Mouse (Mus musculus): ENCODE data around the gene Eif3b.
A peak's percentile ranks its signal among the peaks of the same experiment; 100 is the strongest.

Eif3b gene

GRCm38 (mm10) chr5:140418489-140419441 lies at the start of gene Eif3b:
Gene Eif3b, plus strand, starts transcription at chr5:140419328.
- DNase-seq (ENCODE audit: low read depth, low spot score), result peak; percentile 90

- DNase-seq (ENCODE audit: low read depth, low spot score), result no peak
These were observed 49.7 kb upstream of the Eif3b start for GRCm38 (mm10) chr5:140369466-140369865.

- no peak for DNase-seq (ENCODE audit: low read depth, low spot score)
These were observed 48.5 kb upstream of the Eif3b start for GRCm38 (mm10) chr5:140370446-140371254.

DNA sequence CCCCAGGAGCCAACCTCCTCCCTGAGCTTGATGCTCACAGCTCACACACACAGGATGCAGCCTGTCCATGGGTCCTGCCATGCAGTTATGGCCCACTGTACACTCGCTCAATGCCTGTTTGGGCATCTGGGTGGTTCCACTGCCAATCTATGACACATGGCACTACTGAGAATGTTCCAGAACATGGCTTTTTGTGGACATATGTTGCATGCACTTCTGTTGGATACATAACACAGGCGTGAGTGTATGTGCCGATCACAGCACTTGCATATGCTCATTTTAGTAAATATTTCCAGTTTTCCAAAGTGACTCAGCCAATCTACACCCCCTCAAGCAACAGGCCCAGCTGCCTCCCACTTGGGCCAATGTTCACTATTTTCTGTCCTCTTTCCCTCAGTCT lies 47.5 kb upstream of the Eif3b start:
- DNase-seq (ENCODE audit: low read depth, low spot score), result peak; percentile 64

DNA sequence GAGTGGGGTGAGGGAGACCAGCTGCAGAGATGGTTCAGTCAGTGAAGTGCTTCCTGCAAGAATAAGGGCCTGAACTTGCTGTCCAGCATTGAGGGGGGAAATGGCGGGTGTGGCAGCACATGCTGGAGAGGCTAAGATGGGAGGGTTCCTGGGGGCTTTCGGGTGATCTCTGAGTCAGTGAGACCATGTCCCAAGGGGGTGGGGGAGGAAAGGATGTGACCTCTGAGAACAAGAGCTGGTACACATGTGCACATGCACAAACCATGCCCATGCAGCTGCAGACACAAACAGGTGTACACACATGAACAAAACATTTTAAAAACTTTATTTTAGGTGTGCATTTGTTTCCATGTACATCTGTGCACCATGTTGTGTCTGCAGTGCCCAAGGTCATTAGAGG lies 45.4 kb upstream of the Eif3b start:
- DNase-seq (ENCODE audit: low read depth, low spot score), result no peak

GRCm38 (mm10) chr5:140374226-140374625 lies 44.9 kb upstream of the Eif3b start:
- no peak for DNase-seq (ENCODE audit: low read depth, low spot score)

DNA sequence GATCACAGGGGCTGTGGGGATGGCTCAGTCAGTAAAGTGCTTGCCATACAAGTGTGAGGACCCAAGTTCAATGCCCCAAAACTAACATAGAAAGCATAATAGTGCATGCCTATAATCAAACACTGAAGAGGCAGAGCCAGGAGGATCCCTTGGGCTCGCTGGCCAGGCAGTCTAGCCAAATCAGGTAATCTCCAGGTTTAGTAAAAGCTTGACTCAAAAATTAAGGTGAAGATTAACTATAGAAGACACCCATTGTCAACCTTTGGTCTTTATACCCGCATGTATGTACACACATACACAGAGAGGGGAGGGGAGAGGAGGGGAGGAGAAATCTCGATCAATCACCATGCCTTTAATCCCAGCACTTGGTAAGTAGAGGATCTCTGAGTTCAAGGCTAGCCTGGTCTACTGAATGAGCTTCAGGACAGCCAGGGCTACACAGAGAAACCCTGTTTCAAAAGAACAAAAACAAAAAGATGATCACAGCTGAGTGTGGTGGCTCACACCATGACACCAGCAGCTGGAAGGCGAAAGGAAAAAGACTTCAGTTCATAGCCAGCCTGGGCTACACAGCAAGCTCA lies 43.8 kb upstream of the Eif3b start:
- DNase-seq (ENCODE audit: low read depth, low spot score), result no peak

DNA sequence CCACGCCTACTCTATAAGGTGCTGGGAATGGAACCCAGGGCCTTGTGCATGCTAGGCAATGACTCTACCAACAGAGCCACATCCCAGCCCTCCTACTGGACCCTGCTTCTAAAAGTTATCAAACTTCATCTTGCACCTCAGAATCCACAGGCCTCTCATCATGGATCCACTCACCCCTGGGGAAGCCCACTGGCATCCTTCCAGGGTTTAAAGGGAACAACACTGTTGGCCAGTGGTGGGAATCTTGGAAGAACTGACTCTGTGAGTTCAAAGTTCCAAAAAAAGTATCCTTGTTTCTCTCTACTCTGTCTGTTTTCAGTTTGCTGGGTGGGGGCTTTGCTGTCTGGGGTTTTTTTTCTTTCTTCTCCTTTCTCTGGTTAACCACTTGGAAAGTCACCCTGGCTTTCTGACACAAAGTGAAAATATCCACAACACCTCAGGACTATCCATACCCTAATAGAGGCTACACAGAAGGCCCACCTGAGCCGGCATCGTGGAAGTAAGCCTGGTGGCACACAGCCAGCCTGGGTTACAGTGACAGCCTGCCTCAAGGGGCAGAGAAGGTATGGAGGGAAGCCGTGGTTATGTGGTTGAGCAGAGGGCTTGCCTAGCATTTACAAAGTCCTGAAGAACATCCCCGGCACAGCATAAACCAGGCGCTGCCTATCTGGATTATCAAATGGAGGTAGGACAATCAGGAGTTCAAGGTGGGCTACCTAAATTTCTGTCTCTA lies 40.8 kb upstream of the Eif3b start:
- DNase-seq (ENCODE audit: low read depth, low spot score), result no peak

- DNase-seq (ENCODE audit: low read depth, low spot score), result no peak
These were observed 39.8 kb upstream of the Eif3b start for GRCm38 (mm10) chr5:140379299-140379698.

- DNase-seq (ENCODE audit: low read depth, low spot score), result no peak
These were observed 38.0 kb upstream of the Eif3b start for GRCm38 (mm10) chr5:140381156-140381555.

DNA sequence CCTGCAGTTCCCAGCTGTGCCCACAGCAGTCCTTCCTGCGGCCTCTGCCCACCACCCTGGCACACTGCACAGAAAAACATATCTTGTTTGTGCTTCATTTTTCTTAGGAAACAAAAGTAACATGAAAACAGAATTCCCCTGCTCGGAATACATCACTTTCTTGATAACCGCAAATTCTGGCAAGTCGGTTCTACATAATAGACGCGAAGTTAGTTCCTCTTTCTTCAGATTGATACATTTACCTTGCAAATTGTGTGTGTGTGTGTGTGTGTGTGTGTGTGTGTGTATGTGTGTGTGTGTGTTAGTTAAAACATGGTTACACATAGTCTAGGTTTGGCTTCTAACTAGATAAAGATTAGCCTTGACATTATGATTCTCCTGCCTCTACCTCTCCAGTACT lies 36.4 kb upstream of the Eif3b start:
- DNase-seq (ENCODE audit: low read depth, low spot score), result no peak

DNA sequence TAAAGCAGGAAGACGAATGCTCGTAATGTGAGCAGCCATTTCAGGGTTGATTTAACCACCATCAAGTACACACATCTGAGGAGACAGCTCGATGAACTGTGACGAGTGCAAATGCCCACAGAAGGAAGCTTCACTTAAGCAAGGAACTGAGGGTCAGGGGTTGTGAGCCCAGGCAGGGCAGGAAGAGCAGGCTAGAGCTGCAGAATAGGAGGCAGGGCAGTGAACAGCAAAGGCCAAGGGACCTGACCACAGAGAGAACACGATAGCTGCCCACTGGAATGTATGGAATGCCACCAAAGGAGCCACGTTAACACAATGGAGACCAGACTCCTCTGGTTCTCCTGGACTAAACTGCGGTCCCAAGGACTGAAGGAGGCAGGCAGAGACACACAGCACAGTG lies 35.6 kb upstream of the Eif3b start:
- DNase-seq (ENCODE audit: low read depth, low spot score), result no peak

GRCm38 (mm10) chr5:140384462-140384861 lies 34.7 kb upstream of the Eif3b start:
- DNase-seq (ENCODE audit: low read depth, low spot score), result no peak

DNA sequence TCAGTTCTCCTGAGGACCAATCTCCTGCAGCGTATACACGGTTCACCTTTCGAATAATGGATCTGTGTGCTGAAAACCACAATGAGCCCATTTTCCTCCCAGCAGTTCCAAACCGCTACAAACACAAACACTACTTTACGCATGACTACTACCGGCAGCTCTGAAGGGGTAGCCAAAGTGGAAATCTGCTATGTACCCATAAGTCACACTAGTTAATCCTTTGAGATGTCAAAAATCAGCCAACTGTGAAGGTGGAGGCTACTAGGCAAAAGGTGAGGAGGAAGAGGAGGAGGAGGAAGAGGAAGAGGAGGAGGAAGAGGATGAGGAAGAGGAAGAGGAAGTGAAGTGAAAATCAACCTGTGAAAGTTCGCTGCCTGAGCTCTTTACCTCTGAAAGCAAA lies 31.9 kb upstream of the Eif3b start:
- DNase-seq (ENCODE audit: low read depth, low spot score), result no peak

GRCm38 (mm10) chr5:140387816-140388510 lies 31.2 kb upstream of the Eif3b start:
- DNase-seq (ENCODE audit: low read depth, low spot score), result no peak

GRCm38 (mm10) chr5:140388588-140389576 lies 30.2 kb upstream of the Eif3b start, which contains the start of gene Snx8:
Gene Snx8, minus strand, starts transcription at chr5:140389262.
- peak; percentile 56 for DNase-seq (ENCODE audit: low read depth, low spot score)

GRCm38 (mm10) chr5:140389647-140390046 lies 29.5 kb upstream of the Eif3b start:
- DNase-seq (ENCODE audit: low read depth, low spot score), result no peak

- no peak for DNase-seq (ENCODE audit: low read depth, low spot score)
These were observed 27.7 kb upstream of the Eif3b start for GRCm38 (mm10) chr5:140391435-140391834.

DNA sequence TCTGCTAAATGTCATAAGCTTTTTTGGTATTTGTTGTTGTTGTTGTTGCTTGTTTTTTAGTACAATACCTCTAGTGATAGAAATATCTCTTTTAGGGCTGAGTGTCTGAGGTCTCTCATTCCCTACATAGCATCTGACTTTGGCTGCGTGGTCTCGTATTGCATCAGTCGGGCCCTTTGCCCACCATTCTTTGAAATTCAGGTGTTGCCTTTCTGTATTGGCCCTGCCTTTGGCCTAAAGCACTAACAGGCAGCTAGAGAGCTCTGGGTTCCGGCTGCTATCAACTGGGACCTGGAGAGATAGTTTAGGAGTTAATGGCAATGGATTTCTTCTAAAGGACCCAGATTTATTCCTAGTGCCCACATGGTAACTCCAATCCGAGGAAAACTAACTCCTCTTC lies 27.1 kb upstream of the Eif3b start:
- no peak for DNase-seq (ENCODE audit: low read depth, low spot score)

GRCm38 (mm10) chr5:140392701-140393100 lies 26.4 kb upstream of the Eif3b start:
- DNase-seq (ENCODE audit: low read depth, low spot score), result no peak
